Mouse (Mus musculus) embryonic facial prominence, embryonic 11.5 days (tissue): ENCODE data around the gene Gp5. TPM values are rescaled to one million over a fixed set of nuclear protein-coding genes. Genes with fewer than 3 reads are reported as not detected.

ENCODE experiments used
- polyA plus RNA-seq: library from polyadenylated mRNA; unstranded; fragments of >200 nt; fragmentation: Nextera tagmentation; extraction: Ambion mirVana; gene quantifications from 2 replicates; pipeline ENCODE4 v1.2.1, GENCODE M21; 2014

Gene Gp5
- polyA plus RNA-seq, 1 experiment from 2014 or later, result 2.0 TPM

Other genes starting within 250 kb of the Gp5 start
- gene Hes1, start 246.4 kb downstream of the Gp5 start, polyA plus RNA-seq, result 65.0 and 68.1 TPM in 2 replicates
- not detected in 2 replicates for gene Cpn2, start 43.3 kb downstream of the Gp5 start, polyA plus RNA-seq
- 0.72 and 1.3 TPM in 2 replicates for gene Lrrc15, start 27.5 kb downstream of the Gp5 start, polyA plus RNA-seq
- gene Atp13a3, start 95.2 kb upstream of the Gp5 start, polyA plus RNA-seq, result 10.9 and 13.3 TPM in 2 replicates
- gene Tmem44, start 240.1 kb upstream of the Gp5 start, polyA plus RNA-seq, result 24.3 and 24.7 TPM in 2 replicates